Mouse (Mus musculus): ENCODE measurements at regions not wholly inside any gene's neighbourhood (a gene's known extent, or its start where the extent isn't known, plus 50 kb on each side); places are given as distances from the start of the nearest gene placed in this dataset. TPM values are rescaled to one million over a fixed set of nuclear protein-coding genes. Genes with fewer than 3 reads are reported as not detected.

- 86% methylated on average over 2 of the region's 2 CpGs for WGBS
- no peaks in the 10 kb centered on the region for H3K9me3 ChIP-seq (ENCODE audit: control insufficient read depth, low read length)
- H3K4me3 ChIP-seq (replicated peaks; ENCODE audit: low read length): no peak overlapping the region
- no peak overlapping the region for H3K4me2 ChIP-seq (replicated peaks; ENCODE audit: low read depth, low read length, severe bottlenecking)
- TF ChIP-seq POLR2A (IDR thresholded peaks at IDR 0.05; ENCODE audit: borderline replicate concordance, extremely low read depth, insufficient read depth, insufficient read length): no peak
- DNase-seq (ENCODE audit: low spot score): peak; percentile 11
- no peaks in the 10 kb centered on the region for H3K4me1 ChIP-seq (ENCODE audit: control insufficient read depth, insufficient read depth, low read length)
- no peak overlapping the region for H3K27ac ChIP-seq (replicated peaks; ENCODE audit: low read depth, low read length)
- no peaks in the 10 kb centered on the region for H3K36me3 ChIP-seq (ENCODE audit: control insufficient read depth, insufficient read depth, low read length)
- no peak overlapping the region for H3K9ac ChIP-seq (ENCODE audit: low read depth, low read length, severe bottlenecking)
- no peak for ATAC-seq (ENCODE audit: low FRiP score, low read depth)
- no peaks in the 10 kb centered on the region for H3K27me3 ChIP-seq (ENCODE audit: control insufficient read depth, insufficient read depth, low read length)
These were observed 128.7 kb upstream of the Tenm2 start for GRCm38 (mm10) chr11:37364430-37364829.

GRCm38 (mm10) chr11:37355074-37355473 is 119.3 kb upstream of the Tenm2 start:
- DNase-seq (ENCODE audit: low spot score): no peak
- H3K36me3 ChIP-seq (ENCODE audit: control insufficient read depth, insufficient read depth, low read length): no peaks in the 10 kb centered on the region
- WGBS: 43% methylated on average over 2 of the region's 2 CpGs
- H3K9me3 ChIP-seq (ENCODE audit: control insufficient read depth, low read length): no peaks in the 10 kb centered on the region
- no peak overlapping the region for H3K27ac ChIP-seq (replicated peaks; ENCODE audit: low read depth, low read length)
- no peak overlapping the region for H3K4me2 ChIP-seq (replicated peaks; ENCODE audit: low read depth, low read length, severe bottlenecking)
- H3K4me3 ChIP-seq (replicated peaks; ENCODE audit: low read length): no peak overlapping the region
- TF ChIP-seq POLR2A (IDR thresholded peaks at IDR 0.05; ENCODE audit: borderline replicate concordance, extremely low read depth, insufficient read depth, insufficient read length): no peak
- ATAC-seq (ENCODE audit: low FRiP score, low read depth): no peak
- H3K27me3 ChIP-seq (ENCODE audit: control insufficient read depth, insufficient read depth, low read length): no peaks in the 10 kb centered on the region
- H3K4me1 ChIP-seq (ENCODE audit: control insufficient read depth, insufficient read depth, low read length): no peaks in the 10 kb centered on the region
- no peak overlapping the region for H3K9ac ChIP-seq (ENCODE audit: low read depth, low read length, severe bottlenecking)

- WGBS: 70% methylated on average over 2 of the region's 2 CpGs
- H3K36me3 ChIP-seq (ENCODE audit: control insufficient read depth, insufficient read depth, low read length): no peaks in the 10 kb centered on the region
- H3K4me3 ChIP-seq (replicated peaks; ENCODE audit: low read length): no peak overlapping the region
- no peaks in the 10 kb centered on the region for H3K9me3 ChIP-seq (ENCODE audit: control insufficient read depth, low read length)
- H3K9ac ChIP-seq (ENCODE audit: low read depth, low read length, severe bottlenecking): no peak overlapping the region
- H3K27ac ChIP-seq (replicated peaks; ENCODE audit: low read depth, low read length): no peak overlapping the region
- H3K27me3 ChIP-seq (ENCODE audit: control insufficient read depth, insufficient read depth, low read length): no peaks in the 10 kb centered on the region
- DNase-seq (ENCODE audit: low spot score): no peak
- no peak overlapping the region for H3K4me2 ChIP-seq (replicated peaks; ENCODE audit: low read depth, low read length, severe bottlenecking)
- no peak for ATAC-seq (ENCODE audit: low FRiP score, low read depth)
- TF ChIP-seq POLR2A (IDR thresholded peaks at IDR 0.05; ENCODE audit: borderline replicate concordance, extremely low read depth, insufficient read depth, insufficient read length): no peak
- H3K4me1 ChIP-seq (ENCODE audit: control insufficient read depth, insufficient read depth, low read length): no peaks in the 10 kb centered on the region
These were observed 73.9 kb upstream of the Tenm2 start for GRCm38 (mm10) chr11:37309691-37310090.

GRCm38 (mm10) chr11:37306656-37307055 is 70.9 kb upstream of the Tenm2 start:
- WGBS: 88% methylated on average over 2 of the region's 2 CpGs
- TF ChIP-seq POLR2A (IDR thresholded peaks at IDR 0.05; ENCODE audit: borderline replicate concordance, extremely low read depth, insufficient read depth, insufficient read length): no peak
- Histone ChIP-seq H3K4me3 (replicated peaks; ENCODE audit: low read length) (no peak overlapping the region), H3K27ac (replicated peaks; ENCODE audit: low read depth, low read length) (no peak overlapping the region), H3K4me2 (replicated peaks; ENCODE audit: low read depth, low read length, severe bottlenecking) (no peak overlapping the region), H3K4me1 (ENCODE audit: control insufficient read depth, insufficient read depth, low read length) (no peaks in the 10 kb centered on the region), H3K9ac (ENCODE audit: low read depth, low read length, severe bottlenecking) (no peak overlapping the region), H3K36me3 (ENCODE audit: control insufficient read depth, insufficient read depth, low read length) (no peaks in the 10 kb centered on the region), H3K9me3 (ENCODE audit: control insufficient read depth, low read length) (no peaks in the 10 kb centered on the region), H3K27me3 (ENCODE audit: control insufficient read depth, insufficient read depth, low read length) (no peaks in the 10 kb centered on the region)
- ATAC-seq (ENCODE audit: low FRiP score, low read depth) (no peak), DNase-seq (ENCODE audit: low spot score) (no peak)

Small RNAs in the stretch of these regions (microRNA-seq; reads per million reads assigned to microRNA genes)
- gene Gm25693: not detected
